Mouse (Mus musculus) heart, adult 2 months (tissue): ENCODE results near the gene Cgas.

Experiments used
- CTCF ChIP-seq: fragments of 200-600 bp; IDR thresholded peaks from 2 replicates; pipeline ENCODE4 v1.8.1; 2022; ENCODE audit warnings: antibody characterized with exemption, mild to moderate bottlenecking, moderate library complexity
- EP300 ChIP-seq: fragments of 200-500 bp; IDR thresholded peaks from 2 replicates; pipeline ENCODE4 v1.6.1; 2011; ENCODE audit warnings: low read depth, low read length, control low read depth; ENCODE audit not compliant: insufficient read depth

DNA sequence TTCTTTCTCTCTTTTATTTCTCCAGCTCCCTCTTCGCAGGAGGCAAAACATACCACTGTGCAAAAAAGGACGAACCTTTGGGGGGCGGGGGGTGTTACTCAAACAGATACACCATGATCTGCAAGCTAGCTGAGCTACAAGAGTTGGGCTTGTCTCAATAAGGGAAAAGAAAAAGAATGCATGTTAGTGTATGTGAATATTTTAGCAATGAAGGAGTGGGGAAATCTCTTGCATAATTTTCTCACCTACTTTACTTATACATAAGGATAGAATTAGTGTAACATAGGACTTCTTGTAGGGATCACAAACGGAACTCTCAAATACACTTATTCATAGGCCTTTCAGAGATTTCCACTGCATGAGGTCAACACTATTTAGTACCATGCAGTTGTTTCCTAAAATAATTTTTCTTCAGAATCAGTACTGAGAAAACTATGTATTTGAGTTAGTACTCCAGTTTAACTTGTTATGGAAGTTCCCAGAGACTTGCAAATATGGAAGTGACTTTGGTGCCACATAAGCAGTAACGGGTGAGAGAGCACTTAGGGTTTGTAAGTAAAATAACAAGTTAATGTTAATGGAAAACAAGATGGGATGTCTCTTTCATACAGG is 31.8 kb upstream of the Cgas start:
- TF ChIP-seq EP300 (no peak), CTCF (no peak)
